Mouse (Mus musculus): ENCODE data around the gene H2al1d. TPM values are rescaled to one million over a fixed set of nuclear protein-coding genes. Genes with fewer than 3 reads are reported as not detected.
"Not testable (repeated sequence)": the region's sequence is repeated elsewhere in the genome, so short reads cannot be mapped to it uniquely, and the experiment has no call there.

The H2al1d gene
- polyA plus RNA-seq (2014; fragmentation: Nextera tagmentation; extraction: Ambion mirVana), result not detected in 2 replicates

- H3K36me3 ChIP-seq (ENCODE audit: control insufficient read depth, insufficient read depth, low read length); H3K4me1 ChIP-seq (ENCODE audit: control insufficient read depth, insufficient read depth, low read length); H3K27ac ChIP-seq (replicated peaks; ENCODE audit: low read depth, low read length); DNase-seq; H3K9me3 ChIP-seq (ENCODE audit: control insufficient read depth, low read length); H3K9ac ChIP-seq (replicated peaks; ENCODE audit: low read length); H3K27me3 ChIP-seq (ENCODE audit: control insufficient read depth, insufficient read depth, low read length); H3K4me3 ChIP-seq (replicated peaks; ENCODE audit: low read depth, low read length); ATAC-seq (ENCODE audit: low FRiP score, low TSS enrichment); H3K4me2 ChIP-seq (ENCODE audit: low read length): not testable (repeated sequence)
- no CpG with 5 or more reads among the region's 6 CpGs for WGBS
Measured at GRCm38 (mm10) chrX:11308524-11308923, at the start of gene H2al1d. Gene H2al1d, plus strand, starts transcription at chrX:11308824.

- H3K36me3 ChIP-seq (ENCODE audit: control insufficient read depth, insufficient read depth, low read length), result no peaks in the 10 kb centered on the region
- H3K4me1 ChIP-seq (ENCODE audit: control insufficient read depth, insufficient read depth, low read length), result no peaks in the 10 kb centered on the region
- no peak overlapping the region for H3K27ac ChIP-seq (replicated peaks; ENCODE audit: low read depth, low read length)
- WGBS, result 84% methylated on average over 8 of the region's 8 CpGs
- H3K9ac ChIP-seq (replicated peaks; ENCODE audit: low read length), result no peak overlapping the region
- H3K9me3 ChIP-seq (ENCODE audit: control insufficient read depth, low read length), result no peaks in the 10 kb centered on the region
- DNase-seq, result no peak
- H3K4me2 ChIP-seq (ENCODE audit: low read length), result no peak overlapping the region
- no peak for ATAC-seq (ENCODE audit: low FRiP score, low TSS enrichment)
- H3K4me3 ChIP-seq (replicated peaks; ENCODE audit: low read depth, low read length), result no peak overlapping the region
- H3K27me3 ChIP-seq (ENCODE audit: control insufficient read depth, insufficient read depth, low read length), result no peaks in the 10 kb centered on the region
Measured at GRCm38 (mm10) chrX:11264918-11265317, 43.7 kb upstream of the H2al1d start.

DNA sequence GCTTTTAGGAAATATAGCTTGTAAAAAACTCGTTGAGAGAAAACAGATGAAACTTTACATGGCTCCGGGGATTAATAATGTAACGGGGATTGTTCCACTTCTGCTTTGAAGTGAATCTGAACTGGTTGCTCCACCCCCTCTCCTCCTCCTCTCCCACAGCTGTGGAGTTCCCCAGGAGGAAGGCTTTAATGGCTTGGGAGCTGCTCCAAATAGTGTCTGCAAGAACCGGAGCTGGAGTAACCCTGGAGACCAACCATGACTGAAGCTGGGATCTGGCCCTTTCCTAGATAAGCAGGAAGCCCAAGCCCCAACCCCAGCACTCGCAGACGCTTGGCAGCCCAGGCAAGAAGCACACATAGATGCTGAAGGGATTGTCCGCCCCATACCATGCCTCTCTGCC, 40.8 kb upstream of the H2al1d start:
- Histone ChIP-seq H3K36me3 (ENCODE audit: control insufficient read depth, insufficient read depth, low read length) (no peaks in the 10 kb centered on the region), H3K27me3 (ENCODE audit: control insufficient read depth, insufficient read depth, low read length) (no peaks in the 10 kb centered on the region), H3K4me3 (replicated peaks; ENCODE audit: low read depth, low read length) (no peak overlapping the region), H3K4me1 (ENCODE audit: control insufficient read depth, insufficient read depth, low read length) (no peaks in the 10 kb centered on the region), H3K9ac (replicated peaks; ENCODE audit: low read length) (no peak overlapping the region), H3K4me2 (ENCODE audit: low read length) (no peak overlapping the region), H3K27ac (replicated peaks; ENCODE audit: low read depth, low read length) (no peak overlapping the region), H3K9me3 (ENCODE audit: control insufficient read depth, low read length) (no peaks in the 10 kb centered on the region)
- 53% methylated on average over 7 of the region's 7 CpGs for WGBS
- no peak for DNase-seq
- no peak for ATAC-seq (ENCODE audit: low FRiP score, low TSS enrichment)

DNA sequence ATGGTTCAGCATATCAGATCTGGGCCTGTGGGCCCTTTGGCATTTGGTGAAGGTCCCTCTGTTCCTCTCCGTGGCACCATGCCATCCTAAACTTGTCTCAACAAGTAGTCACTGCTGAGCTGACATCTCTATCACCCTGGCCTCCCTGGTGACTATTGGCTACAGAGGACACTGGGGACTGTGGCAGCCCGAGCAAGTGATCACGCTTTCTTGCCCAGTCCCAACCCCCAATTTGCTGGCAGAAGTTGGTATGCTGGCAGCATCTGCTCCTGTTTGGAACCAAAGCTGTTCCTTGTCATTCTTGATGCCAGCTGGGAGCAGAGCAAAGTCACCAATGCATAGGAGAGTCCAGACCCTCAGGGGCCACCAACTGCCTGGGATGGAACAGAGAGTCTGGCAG, 39.5 kb upstream of the H2al1d start:
- ATAC-seq (ENCODE audit: low FRiP score, low TSS enrichment) (no peak), DNase-seq (no peak)
- H3K4me3 ChIP-seq (replicated peaks; ENCODE audit: low read depth, low read length), result no peak overlapping the region
- no peak overlapping the region for H3K27ac ChIP-seq (replicated peaks; ENCODE audit: low read depth, low read length)
- H3K9me3 ChIP-seq (ENCODE audit: control insufficient read depth, low read length), result no peaks in the 10 kb centered on the region
- H3K36me3 ChIP-seq (ENCODE audit: control insufficient read depth, insufficient read depth, low read length), result no peaks in the 10 kb centered on the region
- WGBS, result 90% methylated on average over 3 of the region's 3 CpGs
- H3K4me1 ChIP-seq (ENCODE audit: control insufficient read depth, insufficient read depth, low read length), result no peaks in the 10 kb centered on the region
- H3K4me2 ChIP-seq (ENCODE audit: low read length), result no peak overlapping the region
- H3K27me3 ChIP-seq (ENCODE audit: control insufficient read depth, insufficient read depth, low read length), result no peaks in the 10 kb centered on the region
- no peak overlapping the region for H3K9ac ChIP-seq (replicated peaks; ENCODE audit: low read length)

DNA sequence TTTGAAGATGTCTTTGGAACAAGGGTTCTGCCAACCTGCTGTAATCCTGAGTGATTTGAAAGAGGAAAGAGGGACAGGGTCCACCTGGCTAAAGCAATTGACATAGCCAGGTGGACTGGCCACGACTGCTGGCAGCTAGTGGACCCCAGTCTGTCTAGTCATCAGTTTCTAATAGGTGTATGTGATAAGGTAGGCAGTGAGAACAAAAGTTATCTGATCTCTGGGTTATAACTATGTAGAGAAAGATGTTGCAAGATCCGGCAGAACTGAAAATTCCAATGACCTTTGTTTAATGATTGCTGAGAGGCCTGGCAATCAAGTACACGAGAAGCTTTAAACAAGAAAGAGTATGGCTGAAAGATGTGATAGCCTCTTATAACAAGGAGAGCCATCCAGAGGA, 35.4 kb upstream of the H2al1d start:
- Histone ChIP-seq H3K27ac (replicated peaks; ENCODE audit: low read depth, low read length) (no peak overlapping the region), H3K4me3 (replicated peaks; ENCODE audit: low read depth, low read length) (no peak overlapping the region)
- WGBS, result 78% methylated on average over 3 of the region's 3 CpGs

DNA sequence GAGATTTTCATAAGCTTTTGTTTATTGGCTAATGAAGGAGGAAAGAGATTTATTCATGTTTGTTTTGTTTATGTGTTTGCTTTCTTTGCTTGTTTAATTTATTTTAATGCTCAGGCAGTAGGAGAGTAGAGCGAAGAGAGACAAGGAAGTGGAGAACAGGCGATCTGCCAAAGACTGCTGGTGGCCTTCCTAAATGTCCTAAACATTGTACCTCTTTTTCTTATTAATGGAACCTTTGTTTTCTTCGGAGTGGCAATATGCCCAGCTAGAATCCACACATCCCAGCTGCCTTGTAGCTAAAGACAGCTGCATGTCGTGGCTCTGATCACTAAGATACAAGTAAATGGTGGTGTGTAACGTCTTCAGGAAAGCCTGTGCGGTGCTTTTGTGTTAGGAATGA, 31.5 kb upstream of the H2al1d start:
- no peak overlapping the region for H3K4me3 ChIP-seq (replicated peaks; ENCODE audit: low read depth, low read length)
- ATAC-seq (ENCODE audit: low FRiP score, low TSS enrichment) (no peak), DNase-seq (no peak)
- no peak overlapping the region for H3K9ac ChIP-seq (replicated peaks; ENCODE audit: low read length)
- no peaks in the 10 kb centered on the region for H3K9me3 ChIP-seq (ENCODE audit: control insufficient read depth, low read length)
- H3K27me3 ChIP-seq (ENCODE audit: control insufficient read depth, insufficient read depth, low read length), result no peaks in the 10 kb centered on the region
- no peak overlapping the region for H3K27ac ChIP-seq (replicated peaks; ENCODE audit: low read depth, low read length)
- no peaks in the 10 kb centered on the region for H3K36me3 ChIP-seq (ENCODE audit: control insufficient read depth, insufficient read depth, low read length)
- no peak overlapping the region for H3K4me2 ChIP-seq (ENCODE audit: low read length)
- WGBS, result 84% methylated on average over 6 of the region's 6 CpGs
- no peaks in the 10 kb centered on the region for H3K4me1 ChIP-seq (ENCODE audit: control insufficient read depth, insufficient read depth, low read length)

More for the DNA sequence above, 35.4 kb upstream of the H2al1d start:
- H3K4me2 ChIP-seq (ENCODE audit: low read length), result no peak overlapping the region
- H3K4me1 ChIP-seq (ENCODE audit: control insufficient read depth, insufficient read depth, low read length), result no peaks in the 10 kb centered on the region
- H3K9me3 ChIP-seq (ENCODE audit: control insufficient read depth, low read length), result no peaks in the 10 kb centered on the region
- no peak for ATAC-seq (ENCODE audit: low FRiP score, low TSS enrichment)
- no peaks in the 10 kb centered on the region for H3K27me3 ChIP-seq (ENCODE audit: control insufficient read depth, insufficient read depth, low read length)
- no peak overlapping the region for H3K9ac ChIP-seq (replicated peaks; ENCODE audit: low read length)
- no peak for DNase-seq
- H3K36me3 ChIP-seq (ENCODE audit: control insufficient read depth, insufficient read depth, low read length), result no peaks in the 10 kb centered on the region

DNA sequence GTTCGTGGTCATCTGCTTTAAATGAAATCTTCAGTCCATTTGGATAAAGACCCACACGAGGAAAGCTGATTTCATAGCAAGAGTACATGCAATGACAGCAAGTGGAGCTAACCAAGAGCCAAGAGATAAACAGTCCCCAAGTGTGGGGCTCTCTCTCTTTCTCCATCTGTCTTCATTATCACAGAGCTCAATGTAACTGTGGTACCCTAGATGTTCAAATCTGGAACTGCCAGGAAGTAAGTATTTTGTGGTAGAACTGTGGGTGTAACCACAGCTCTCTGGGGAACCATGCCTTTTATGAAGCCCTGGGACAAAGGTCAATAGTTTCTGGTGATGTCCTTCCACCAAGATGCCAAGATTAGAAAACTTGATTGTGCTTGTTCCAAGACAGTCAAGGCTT, 27.9 kb upstream of the H2al1d start:
- no peaks in the 10 kb centered on the region for H3K27me3 ChIP-seq (ENCODE audit: control insufficient read depth, insufficient read depth, low read length)
- no peak overlapping the region for H3K9ac ChIP-seq (replicated peaks; ENCODE audit: low read length)
- H3K4me1 ChIP-seq (ENCODE audit: control insufficient read depth, insufficient read depth, low read length), result no peaks in the 10 kb centered on the region
- no peak overlapping the region for H3K4me3 ChIP-seq (replicated peaks; ENCODE audit: low read depth, low read length)
- no peak for ATAC-seq (ENCODE audit: low FRiP score, low TSS enrichment)
- no peak overlapping the region for H3K27ac ChIP-seq (replicated peaks; ENCODE audit: low read depth, low read length)
- H3K36me3 ChIP-seq (ENCODE audit: control insufficient read depth, insufficient read depth, low read length), result no peaks in the 10 kb centered on the region
- WGBS, result 71% methylated on average over 2 of the region's 2 CpGs
- no peaks in the 10 kb centered on the region for H3K9me3 ChIP-seq (ENCODE audit: control insufficient read depth, low read length)
- H3K4me2 ChIP-seq (ENCODE audit: low read length), result no peak overlapping the region
- DNase-seq, result no peak

GRCm38 (mm10) chrX:11288306-11288882, 20.2 kb upstream of the H2al1d start:
- WGBS, result 76% methylated on average over 14 of the region's 14 CpGs
- Histone ChIP-seq H3K27ac (replicated peaks; ENCODE audit: low read depth, low read length) (no peak overlapping the region), H3K4me1 (ENCODE audit: control insufficient read depth, insufficient read depth, low read length) (no peaks in the 10 kb centered on the region), H3K9ac (replicated peaks; ENCODE audit: low read length) (no peak overlapping the region), H3K36me3 (ENCODE audit: control insufficient read depth, insufficient read depth, low read length) (no peaks in the 10 kb centered on the region), H3K27me3 (ENCODE audit: control insufficient read depth, insufficient read depth, low read length) (no peaks in the 10 kb centered on the region), H3K9me3 (ENCODE audit: control insufficient read depth, low read length) (no peaks in the 10 kb centered on the region), H3K4me2 (ENCODE audit: low read length) (no peak overlapping the region), H3K4me3 (replicated peaks; ENCODE audit: low read depth, low read length) (no peak overlapping the region)
- no peak for DNase-seq
- ATAC-seq (ENCODE audit: low FRiP score, low TSS enrichment), result no peak

DNA sequence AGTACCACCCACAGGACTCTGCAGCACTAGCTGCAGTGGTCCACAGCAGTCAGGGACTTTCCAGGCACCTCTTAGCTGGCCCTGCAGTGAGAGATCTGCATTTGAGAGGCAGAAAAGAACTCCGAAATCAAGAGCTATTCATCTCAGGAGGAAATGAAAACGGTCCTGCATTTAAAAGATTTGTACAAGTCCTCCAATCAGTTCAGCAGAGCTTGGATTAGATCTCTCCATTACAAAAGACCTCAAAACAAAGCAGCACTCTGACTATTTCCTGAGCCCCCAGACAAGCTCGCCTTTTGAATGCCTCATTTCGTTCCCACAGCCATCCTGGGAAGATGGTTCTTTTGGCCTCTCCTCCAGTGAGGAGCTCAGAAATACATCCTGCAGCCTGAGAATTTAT, 19.4 kb upstream of the H2al1d start:
- DNase-seq (no peak), ATAC-seq (ENCODE audit: low FRiP score, low TSS enrichment) (no peak)
- H3K27ac ChIP-seq (replicated peaks; ENCODE audit: low read depth, low read length), result no peak overlapping the region
- no peaks in the 10 kb centered on the region for H3K4me1 ChIP-seq (ENCODE audit: control insufficient read depth, insufficient read depth, low read length)
- H3K9me3 ChIP-seq (ENCODE audit: control insufficient read depth, low read length), result no peaks in the 10 kb centered on the region
- H3K9ac ChIP-seq (replicated peaks; ENCODE audit: low read length), result no peak overlapping the region
- H3K27me3 ChIP-seq (ENCODE audit: control insufficient read depth, insufficient read depth, low read length), result no peaks in the 10 kb centered on the region
- no peak overlapping the region for H3K4me2 ChIP-seq (ENCODE audit: low read length)
- no peaks in the 10 kb centered on the region for H3K36me3 ChIP-seq (ENCODE audit: control insufficient read depth, insufficient read depth, low read length)
- WGBS, result 47% methylated on average over 4 of the region's 4 CpGs
- H3K4me3 ChIP-seq (replicated peaks; ENCODE audit: low read depth, low read length), result no peak overlapping the region

All from midbrain, embryonic 14.5 days (tissue).